Mouse (Mus musculus): Measurements from ENCODE around the gene Olfr1121. TPM values are rescaled to one million over a fixed set of nuclear protein-coding genes. Genes with fewer than 3 reads are reported as not detected.
"Not testable (repeated sequence)": the region's sequence is repeated elsewhere in the genome, so short reads cannot be mapped to it uniquely, and the experiment has no call there.

The Olfr1121 gene
- polyA plus RNA-seq (2016; fragmentation: Nextera tagmentation; extraction: Ambion mirVana) = not detected in 2 replicates

GRCm38 (mm10) chr2:87369595-87369994 lies at the start of gene Olfr1121:
Olfr1121 (plus strand) TSS chr2:87369895.
- Histone ChIP-seq H3K9me3 (no peaks in the 10 kb centered on the region), H3K27me3 (ENCODE audit: poor library complexity, severe bottlenecking) (no peaks in the 10 kb centered on the region), H3K4me1 (no peaks in the 10 kb centered on the region), H3K36me3 (replicated peaks) (no peaks in the 10 kb centered on the region), H3K4me3 (no peak within 1 kb of the TSS), H3K27ac (no peak within 1 kb of the TSS)
- no peak for DNase-seq (ENCODE audit: extremely low spot score, low spot score)
- 58% methylated on average over 1 of the region's 1 CpGs for WGBS

- no peak for DNase-seq (ENCODE audit: extremely low spot score, low spot score)
- Histone ChIP-seq H3K36me3 (replicated peaks) (no peaks in the 10 kb centered on the region), H3K4me3 (no peak within 1 kb of the TSS), H3K27me3 (ENCODE audit: poor library complexity, severe bottlenecking) (no peaks in the 10 kb centered on the region), H3K4me1 (no peaks in the 10 kb centered on the region), H3K27ac (no peak within 1 kb of the TSS), H3K9me3 (no peaks in the 10 kb centered on the region)
- 63% methylated on average over 2 of the region's 2 CpGs for WGBS
Measured at GRCm38 (mm10) chr2:87354515-87354914, 15.2 kb upstream of the Olfr1121 start, which contains the start of gene Olfr1120. Olfr1120 (plus strand) TSS chr2:87354815.

GRCm38 (mm10) chr2:87360121-87360520 lies 9.6 kb upstream of the Olfr1121 start:
- DNase-seq (ENCODE audit: extremely low spot score, low spot score); H3K4me3 ChIP-seq; H3K36me3 ChIP-seq (replicated peaks); H3K27me3 ChIP-seq (ENCODE audit: poor library complexity, severe bottlenecking); H3K9me3 ChIP-seq; H3K27ac ChIP-seq; H3K4me1 ChIP-seq: not testable (repeated sequence)
- 86% methylated on average over 2 of the region's 2 CpGs for WGBS

GRCm38 (mm10) chr2:87371726-87372125 lies 2.0 kb downstream of the Olfr1121 start:
- WGBS = 92% methylated on average over 4 of the region's 4 CpGs
- no peaks in the 10 kb centered on the region for H3K9me3 ChIP-seq
- H3K4me1 ChIP-seq = no peaks in the 10 kb centered on the region
- H3K27ac ChIP-seq = no peak overlapping the region
- H3K27me3 ChIP-seq (ENCODE audit: poor library complexity, severe bottlenecking) = no peaks in the 10 kb centered on the region
- H3K36me3 ChIP-seq (replicated peaks) = no peaks in the 10 kb centered on the region
- H3K4me3 ChIP-seq = no peak overlapping the region
- no peak for DNase-seq (ENCODE audit: extremely low spot score, low spot score)

GRCm38 (mm10) chr2:87383935-87384334 lies 14.2 kb downstream of the Olfr1121 start:
- no peaks in the 10 kb centered on the region for H3K4me1 ChIP-seq
- no peaks in the 10 kb centered on the region for H3K27me3 ChIP-seq (ENCODE audit: poor library complexity, severe bottlenecking)
- no peak for DNase-seq (ENCODE audit: extremely low spot score, low spot score)
- no peak overlapping the region for H3K4me3 ChIP-seq
- H3K9me3 ChIP-seq = no peaks in the 10 kb centered on the region
- H3K27ac ChIP-seq = no peak overlapping the region
- no peaks in the 10 kb centered on the region for H3K36me3 ChIP-seq (replicated peaks)
- 89% methylated on average over 2 of the region's 2 CpGs for WGBS

- Histone ChIP-seq H3K4me1 (no peaks in the 10 kb centered on the region), H3K4me3 (no peak within 1 kb of the TSS), H3K36me3 (replicated peaks) (no peaks in the 10 kb centered on the region), H3K27ac (no peak within 1 kb of the TSS), H3K27me3 (ENCODE audit: poor library complexity, severe bottlenecking) (no peaks in the 10 kb centered on the region), H3K9me3 (no peaks in the 10 kb centered on the region)
- DNase-seq (ENCODE audit: extremely low spot score, low spot score) = no peak
- 86% methylated on average over 2 of the region's 2 CpGs for WGBS
Measured at GRCm38 (mm10) chr2:87385549-87385948, 15.9 kb downstream of the Olfr1121 start, which contains the start of gene Olfr1122. Olfr1122 (plus strand) TSS chr2:87385849.

GRCm38 (mm10) chr2:87393605-87394004 lies 23.9 kb downstream of the Olfr1121 start:
- H3K36me3 ChIP-seq (replicated peaks); H3K27ac ChIP-seq; H3K4me3 ChIP-seq; DNase-seq (ENCODE audit: extremely low spot score, low spot score); H3K9me3 ChIP-seq; H3K4me1 ChIP-seq; H3K27me3 ChIP-seq (ENCODE audit: poor library complexity, severe bottlenecking): not testable (repeated sequence)
- 92% methylated on average over 5 of the region's 5 CpGs for WGBS

GRCm38 (mm10) chr2:87394686-87395085 lies 25.0 kb downstream of the Olfr1121 start:
- WGBS = 87% methylated on average over 7 of the region's 7 CpGs

GRCm38 (mm10) chr2:87416335-87416734 lies 46.6 kb downstream of the Olfr1121 start, which contains the start of gene Olfr1123:
Olfr1123 (plus strand) TSS chr2:87416635.
- DNase-seq (ENCODE audit: extremely low spot score, low spot score) = no peak
- Histone ChIP-seq H3K4me3 (no peak within 1 kb of the TSS), H3K9me3 (no peaks in the 10 kb centered on the region), H3K36me3 (replicated peaks) (no peaks in the 10 kb centered on the region), H3K4me1 (no peaks in the 10 kb centered on the region), H3K27ac (no peak within 1 kb of the TSS), H3K27me3 (ENCODE audit: poor library complexity, severe bottlenecking) (no peaks in the 10 kb centered on the region)
- 97% methylated on average over 1 of the region's 1 CpGs for WGBS

More at GRCm38 (mm10) chr2:87394686-87395085, 25.0 kb downstream of the Olfr1121 start:
- DNase-seq (ENCODE audit: extremely low spot score, low spot score); H3K27me3 ChIP-seq (ENCODE audit: poor library complexity, severe bottlenecking); H3K9me3 ChIP-seq; H3K27ac ChIP-seq; H3K4me3 ChIP-seq; H3K4me1 ChIP-seq; H3K36me3 ChIP-seq (replicated peaks): not testable (repeated sequence)

Other genes starting within 250 kb of the Olfr1121 start
- gene Olfr1110, start 229.6 kb upstream of the Olfr1121 start, polyA plus RNA-seq (2016; fragmentation: Nextera tagmentation; extraction: Ambion mirVana) = not detected in 2 replicates
- gene Olfr1111, start 217.3 kb upstream of the Olfr1121 start, polyA plus RNA-seq (2016; fragmentation: Nextera tagmentation; extraction: Ambion mirVana) = not detected in 2 replicates
- gene Olfr1112, start 182.1 kb upstream of the Olfr1121 start, polyA plus RNA-seq (2016; fragmentation: Nextera tagmentation; extraction: Ambion mirVana) = not detected in 2 replicates
- not detected in 2 replicates for gene Olfr1113, start 160.9 kb upstream of the Olfr1121 start, polyA plus RNA-seq (2016; fragmentation: Nextera tagmentation; extraction: Ambion mirVana)
- gene Olfr1115, start 121.9 kb upstream of the Olfr1121 start, polyA plus RNA-seq (2016; fragmentation: Nextera tagmentation; extraction: Ambion mirVana) = not detected in 2 replicates
- gene Olfr1116, start 102.4 kb upstream of the Olfr1121 start, polyA plus RNA-seq (2016; fragmentation: Nextera tagmentation; extraction: Ambion mirVana) = not detected in 2 replicates
- not detected in 2 replicates for gene Olfr1118, start 62.3 kb upstream of the Olfr1121 start, polyA plus RNA-seq (2016; fragmentation: Nextera tagmentation; extraction: Ambion mirVana)
- gene Olfr1120, start 15.1 kb upstream of the Olfr1121 start, polyA plus RNA-seq (2016; fragmentation: Nextera tagmentation; extraction: Ambion mirVana) = not detected in 2 replicates
- not detected in 2 replicates for gene Olfr1122, start 16.0 kb downstream of the Olfr1121 start, polyA plus RNA-seq (2016; fragmentation: Nextera tagmentation; extraction: Ambion mirVana)
- gene Olfr1123, start 46.7 kb downstream of the Olfr1121 start, polyA plus RNA-seq (2016; fragmentation: Nextera tagmentation; extraction: Ambion mirVana) = not detected in 2 replicates
- gene Olfr1124, start 60.4 kb downstream of the Olfr1121 start, polyA plus RNA-seq (2016; fragmentation: Nextera tagmentation; extraction: Ambion mirVana) = 0.07 TPM in 1 of 2 replicates, not detected in the other
- not detected in 2 replicates for gene Olfr1126, start 84.1 kb downstream of the Olfr1121 start, polyA plus RNA-seq (2016; fragmentation: Nextera tagmentation; extraction: Ambion mirVana)
- gene Pramel7, start 127.2 kb downstream of the Olfr1121 start, polyA plus RNA-seq (2016; fragmentation: Nextera tagmentation; extraction: Ambion mirVana) = not detected in 2 replicates
- gene Pramel6, start 136.7 kb downstream of the Olfr1121 start, polyA plus RNA-seq (2016; fragmentation: Nextera tagmentation; extraction: Ambion mirVana) = not detected in 2 replicates
- gene Olfr153, start 161.9 kb downstream of the Olfr1121 start, polyA plus RNA-seq (2016; fragmentation: Nextera tagmentation; extraction: Ambion mirVana) = not detected in 2 replicates
- gene Olfr1128, start 175.6 kb downstream of the Olfr1121 start, polyA plus RNA-seq (2016; fragmentation: Nextera tagmentation; extraction: Ambion mirVana) = not detected in 2 replicates
- gene Olfr1129, start 204.0 kb downstream of the Olfr1121 start, polyA plus RNA-seq (2016; fragmentation: Nextera tagmentation; extraction: Ambion mirVana) = not detected in 2 replicates
- gene Olfr1130, start 236.3 kb downstream of the Olfr1121 start, polyA plus RNA-seq (2016; fragmentation: Nextera tagmentation; extraction: Ambion mirVana) = not detected in 2 replicates

Measured in forebrain, embryonic 10.5 days (tissue).